Mouse (Mus musculus) ES-Bruce4 (cell line): ENCODE data around the gene Cpt1b.

Source experiments
- CTCF ChIP-seq: IDR thresholded peaks from one replicate; pipeline ENCODE4 v1.8.1; 2011; ENCODE audit warnings: low read depth, low read length
- EP300 ChIP-seq: IDR thresholded peaks from 2 replicates; pipeline ENCODE4 v1.6.1; 2011; ENCODE audit warnings: low read depth, low read length; ENCODE audit not compliant: insufficient read depth
- POLR2A ChIP-seq: IDR thresholded peaks from one replicate; pipeline ENCODE4 v1.8.1; 2011; ENCODE audit warnings: low read length; ENCODE audit not compliant: insufficient read depth

- TF ChIP-seq EP300: no peak
- no peak for TF ChIP-seq CTCF
- TF ChIP-seq POLR2A: no peak
Measured at GRCm38 (mm10) chr15:89473370-89473769, 47.7 kb upstream of the Cpt1b start.
